Mouse (Mus musculus) left cerebral cortex, postnatal 36 days (tissue): Measurements from ENCODE around the gene Rab31. TPM values are rescaled to one million over a fixed set of nuclear protein-coding genes. Genes with fewer than 3 reads are reported as not detected.
A peak's percentile ranks its signal among the peaks of the same experiment; 100 is the strongest.
"Not testable (repeated sequence)": the region's sequence is repeated elsewhere in the genome, so short reads cannot be mapped to it uniquely, and the experiment has no call there.

Experiments
- DNase-seq, 2 experiments: peaks; one replicate each; pipeline ENCODE4 v3.0.0; 2021 to 2022; ENCODE audit warnings: low spot score in 2 of 2, mixed read lengths in 1 of 2
- intact Hi-C: fragments of 180-260 bp; cut with DNase I; formaldehyde crosslinking; loops from one replicate; pipeline ENCODE4 v1.15.1; 2025
- total RNA-seq, 2 experiments: library from RNA; stranded (reverse); gene quantifications; 2 replicates each; pipeline ENCODE4 v1.2.3; 2021

The Rab31 gene
- total RNA-seq, 2 experiments from 2014 or later: 62.7 to 65.7 TPM

- DNase-seq: no peak
- intact Hi-C loops: no loop called here
These were observed 124.6 kb downstream of the Rab31 start for GRCm38 (mm10) chr17:65647961-65648360.

DNA sequence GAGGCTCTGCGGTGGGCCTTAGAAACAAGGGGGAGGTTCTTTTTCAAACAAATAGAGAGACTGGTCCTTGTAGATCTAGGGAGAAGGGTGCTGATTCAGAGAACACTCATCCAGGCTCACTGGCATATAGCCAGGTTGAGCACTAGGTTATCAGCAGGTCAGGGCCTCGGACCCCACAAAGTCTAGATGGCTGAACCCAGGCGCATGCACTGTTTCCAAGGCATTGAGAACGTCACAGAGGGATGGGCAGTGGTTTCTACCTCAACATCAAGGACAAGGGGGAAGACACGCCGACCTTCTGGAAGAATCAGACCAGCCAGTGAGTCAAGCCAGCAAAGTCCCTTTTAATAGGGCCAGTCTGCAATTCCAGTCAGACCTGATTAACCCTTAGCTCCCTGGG, 125.3 kb downstream of the Rab31 start:
- no peak for DNase-seq
- intact Hi-C loops: no loop called here

GRCm38 (mm10) chr17:65643579-65643978, 129.0 kb downstream of the Rab31 start:
- no peak for DNase-seq
- intact Hi-C loops: loop anchor here (2.0 kb wide), 1 partner anchor 29 kb away; no protein-coding TSS in a partner anchor

- peak; percentile 69 for DNase-seq
- intact Hi-C loops: loop anchor here (2.0 kb wide), 1 partner anchor 28 kb away; no protein-coding TSS in a partner anchor
These were observed 129.5 kb downstream of the Rab31 start for GRCm38 (mm10) chr17:65643051-65643521.

- intact Hi-C loops: loop anchor here (2.0 kb wide), 1 partner anchor 28 kb away; no protein-coding TSS in a partner anchor
- no peak for DNase-seq
These were observed 130.0 kb downstream of the Rab31 start for GRCm38 (mm10) chr17:65642578-65642991.

DNA sequence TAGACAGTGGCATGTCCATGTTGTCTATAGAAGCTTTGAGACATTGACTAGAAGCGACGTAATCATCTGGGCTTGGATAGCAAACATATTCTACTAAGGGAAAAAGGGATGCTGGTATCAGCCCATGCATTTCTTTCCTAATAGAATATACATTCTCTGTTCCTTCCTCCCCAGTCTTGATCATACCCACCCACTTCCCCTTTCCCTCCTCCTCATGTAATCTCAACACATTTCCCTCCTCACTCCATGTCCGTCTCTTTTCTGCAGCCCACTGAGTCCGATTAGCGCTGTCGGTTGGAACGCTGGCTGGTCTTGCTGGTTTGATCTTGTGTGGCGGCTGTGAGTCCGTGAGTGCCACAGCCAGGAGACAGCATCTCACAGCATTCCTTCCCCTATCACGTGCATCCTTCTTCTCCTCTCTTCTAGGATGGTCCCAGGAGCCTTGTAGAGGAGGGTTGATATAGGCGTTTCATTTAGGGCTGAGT, 130.8 kb downstream of the Rab31 start, which contains the start of gene Txndc2:
Gene Txndc2, minus strand, starts transcription at position 435 of the 485 bp plus-strand sequence.
- no peak for DNase-seq
- intact Hi-C loops: loop anchor here (2.0 kb wide), 1 partner anchor 27 kb away; no protein-coding TSS in a partner anchor

DNA sequence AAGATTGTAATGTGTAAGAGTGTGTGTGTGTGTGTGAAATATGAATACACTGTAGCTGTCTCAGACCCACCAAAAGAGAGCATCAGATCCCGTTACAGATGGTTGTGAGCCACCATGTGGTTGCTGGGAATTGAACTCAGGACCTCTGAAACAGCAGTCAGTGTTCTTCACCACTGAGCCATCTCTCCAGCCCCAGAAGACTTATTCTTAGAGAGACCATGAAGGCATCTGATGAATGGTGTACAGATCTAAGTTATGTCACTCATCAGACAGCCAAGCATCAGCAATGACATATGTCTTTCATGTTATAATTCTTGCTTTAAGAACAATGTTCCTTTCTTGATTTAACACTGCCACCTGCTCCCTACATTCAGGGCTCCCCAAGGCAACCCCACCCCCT, 133.4 kb downstream of the Rab31 start:
- intact Hi-C loops: no loop called here
- DNase-seq: no peak

- intact Hi-C loops: no loop called here
- no peak for DNase-seq
These were observed 136.7 kb downstream of the Rab31 start for GRCm38 (mm10) chr17:65635715-65636360.

- DNase-seq: no peak
- intact Hi-C loops: no loop called here
These were observed 142.6 kb downstream of the Rab31 start for GRCm38 (mm10) chr17:65629943-65630342.

DNA sequence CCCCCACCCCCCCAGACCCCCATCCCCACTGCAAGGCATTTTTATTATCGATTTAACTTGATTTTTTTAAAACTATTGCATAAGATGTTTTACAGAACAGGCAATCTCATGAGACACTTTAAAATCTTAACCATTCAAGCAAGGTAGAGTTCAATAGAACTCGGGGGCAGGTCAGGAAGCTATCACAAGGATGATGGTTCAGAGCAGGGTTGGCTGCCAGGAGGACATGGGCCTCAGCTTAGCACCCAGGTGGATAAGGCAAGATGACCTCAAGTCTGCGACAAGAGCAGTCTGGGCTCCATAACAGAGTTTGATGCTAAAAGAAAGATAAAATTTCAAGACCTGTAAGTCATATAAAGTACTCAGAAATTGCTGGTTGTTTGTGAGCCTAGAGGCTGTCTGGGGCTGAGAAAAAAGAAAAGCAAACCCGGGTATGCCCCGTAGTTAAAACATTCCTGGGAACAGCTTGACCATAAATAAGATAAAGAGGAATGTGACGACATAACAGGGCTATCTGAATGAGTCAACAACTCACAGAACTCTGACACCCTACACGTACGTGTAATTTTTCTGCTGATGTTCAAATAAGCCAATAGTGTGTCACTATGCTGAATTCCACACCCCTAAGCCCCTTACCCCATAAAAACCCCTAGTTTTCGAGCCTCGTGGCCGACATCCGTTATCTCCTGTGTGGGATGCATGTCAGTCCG, 143.6 kb downstream of the Rab31 start:
- DNase-seq, intact Hi-C loops: not testable (repeated sequence)

GRCm38 (mm10) chr17:65626301-65626700, 146.3 kb downstream of the Rab31 start:
- intact Hi-C loops: no loop called here
- no peak for DNase-seq

DNA sequence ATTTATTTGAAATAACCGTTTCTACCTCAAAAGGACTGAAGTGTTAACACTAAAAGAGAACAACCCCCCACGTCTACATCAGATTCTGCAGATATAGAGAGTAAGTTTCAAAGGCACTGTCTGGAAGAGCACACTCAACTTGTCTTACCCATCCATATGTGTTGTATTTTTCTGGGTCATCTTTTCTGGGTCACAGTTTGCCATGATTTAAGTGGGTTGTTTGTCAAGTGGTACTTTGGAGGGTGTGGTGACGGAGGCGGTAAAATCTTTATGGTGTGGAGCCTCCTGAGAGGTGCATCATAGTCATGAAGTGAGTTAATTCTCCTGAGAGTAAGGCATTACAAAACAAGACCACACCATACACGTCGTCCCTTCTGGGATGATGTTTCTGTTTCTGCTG, 147.0 kb downstream of the Rab31 start:
- no peak for DNase-seq

DNA sequence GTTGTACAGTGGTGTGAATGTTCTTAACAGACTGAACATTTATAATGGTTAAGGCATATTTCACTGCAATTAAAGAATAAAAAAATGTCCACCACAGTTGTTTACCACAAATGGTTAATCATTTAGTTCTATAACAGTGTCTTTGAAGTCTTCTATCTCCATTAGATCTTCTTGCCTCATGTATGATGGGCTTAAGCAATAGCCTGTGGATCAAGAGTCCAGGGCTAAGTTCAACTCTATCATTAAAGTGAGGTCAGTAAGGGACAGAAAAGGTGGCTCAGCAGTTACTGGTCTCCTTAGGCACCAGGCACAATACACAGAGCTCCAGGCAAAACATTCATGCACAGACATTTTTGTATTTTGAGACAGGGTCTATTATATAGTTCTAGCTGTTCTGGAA, 149.4 kb downstream of the Rab31 start:
- intact Hi-C loops: no loop called here
- DNase-seq: no peak

More for the DNA sequence above, 147.0 kb downstream of the Rab31 start:
- intact Hi-C loops: no loop called here

- intact Hi-C loops: no loop called here
- DNase-seq: no peak
These were observed 154.1 kb downstream of the Rab31 start for GRCm38 (mm10) chr17:65618431-65618830.

DNA sequence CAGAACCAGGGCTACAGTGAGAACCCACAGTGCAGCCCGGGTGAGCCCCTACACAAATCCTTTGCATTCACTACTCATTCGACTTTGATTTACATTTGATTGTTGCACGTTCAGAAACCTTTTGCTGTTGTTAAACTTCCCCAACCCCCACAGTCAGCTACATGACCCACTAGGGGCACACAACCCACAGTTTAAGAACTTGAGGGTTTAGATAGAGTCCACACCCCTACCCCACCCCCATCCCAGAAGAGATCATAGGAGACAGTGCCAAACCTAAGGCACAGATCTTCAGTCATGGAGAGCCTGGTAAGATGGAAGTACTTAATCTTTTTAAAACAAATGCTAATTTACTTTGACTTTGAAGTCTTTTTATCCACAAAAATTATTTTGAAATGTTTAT, 156.9 kb downstream of the Rab31 start:
- intact Hi-C loops: loop anchor here (2.0 kb wide), 1 partner anchor 27 kb away; the partner anchor contains the start of gene Txndc2
- DNase-seq: no peak

DNA sequence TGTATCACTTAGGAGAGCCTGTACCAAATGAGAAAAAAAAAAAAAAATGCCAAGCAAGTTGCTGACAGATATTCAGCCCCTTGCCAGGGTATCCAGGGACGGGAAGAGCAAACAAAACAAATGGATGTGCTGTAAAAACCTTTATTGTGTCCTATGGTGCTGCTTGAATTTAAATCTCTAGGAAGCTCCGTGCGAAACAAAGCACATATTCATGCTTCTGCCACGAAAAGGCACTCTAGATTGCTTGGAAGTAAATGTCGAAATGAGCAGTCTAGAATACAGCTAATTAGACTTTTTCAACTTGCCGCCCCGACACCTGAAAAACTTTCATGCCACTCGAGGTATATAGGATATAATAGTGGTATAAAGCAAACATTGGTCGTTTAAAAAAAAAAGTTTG, 158.1 kb downstream of the Rab31 start:
- no peak for DNase-seq
- intact Hi-C loops: loop anchor here (2.0 to 5.0 kb wide), 3 partner anchors 28 to 168 kb away; partner anchors contain the start of genes Ppp4r1 and Txndc2

- intact Hi-C loops: loop anchor here (2.0 to 5.0 kb wide), 3 partner anchors 29 to 169 kb away; partner anchors contain the start of genes Ppp4r1 and Txndc2
- DNase-seq: peak; percentile 97 to 99
These were observed 158.8 kb downstream of the Rab31 start, which contains the start of gene Vapa for GRCm38 (mm10) chr17:65613463-65614412. Vapa (minus strand) TSS chr17:65613555.

- intact Hi-C loops: loop anchor here (5.0 kb wide), 2 partner anchors 94 to 169 kb away; partner anchors contain the start of gene Ppp4r1
- DNase-seq: no peak
These were observed 159.4 kb downstream of the Rab31 start for GRCm38 (mm10) chr17:65613142-65613462.
